Mouse (Mus musculus): ENCODE measurements around the gene Ncbp3. TPM values are rescaled to one million over a fixed set of nuclear protein-coding genes. Genes with fewer than 3 reads are reported as not detected.

Gene Ncbp3
- total RNA-seq, 2 experiments from 2014 or later: 3.3 to 3.9 TPM

DNA sequence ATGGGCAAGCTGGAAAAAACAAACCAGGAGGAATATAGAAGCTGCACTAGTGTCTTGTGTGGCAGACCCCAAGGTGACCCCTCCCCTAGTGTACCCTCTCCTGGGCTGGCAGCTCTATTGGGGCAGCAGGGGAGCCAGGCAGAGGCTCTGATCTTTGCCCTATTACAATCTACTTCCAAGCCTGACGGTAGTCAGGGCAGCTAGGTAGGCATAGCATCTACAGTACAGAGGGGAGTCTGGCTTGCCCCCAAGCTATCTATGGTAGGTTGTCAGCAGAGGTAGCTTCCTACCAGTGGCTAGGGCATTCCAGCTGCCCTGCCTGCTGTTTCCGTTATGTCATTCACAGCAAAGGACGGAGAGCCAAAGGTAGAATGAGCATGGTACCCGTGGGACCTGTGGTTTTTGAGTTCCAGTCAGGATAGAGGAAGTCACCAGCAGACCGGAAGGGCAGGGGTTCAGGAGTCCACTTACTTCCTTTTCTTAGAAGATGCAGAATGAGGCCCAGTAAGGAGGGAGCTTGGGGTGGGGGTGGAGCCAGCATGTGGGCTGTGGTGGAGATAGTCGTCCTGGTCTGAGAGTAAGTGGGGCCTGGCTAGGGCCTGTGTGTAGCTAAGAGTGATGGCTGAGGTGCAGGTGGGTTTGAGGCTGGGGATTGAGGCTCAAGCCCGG lies 23.2 kb upstream of the Ncbp3 start:
- DNase-seq: no peak
- intact Hi-C loops (cut with DNase I; ENCODE audit: low total_unique reads): no loop called here

DNA sequence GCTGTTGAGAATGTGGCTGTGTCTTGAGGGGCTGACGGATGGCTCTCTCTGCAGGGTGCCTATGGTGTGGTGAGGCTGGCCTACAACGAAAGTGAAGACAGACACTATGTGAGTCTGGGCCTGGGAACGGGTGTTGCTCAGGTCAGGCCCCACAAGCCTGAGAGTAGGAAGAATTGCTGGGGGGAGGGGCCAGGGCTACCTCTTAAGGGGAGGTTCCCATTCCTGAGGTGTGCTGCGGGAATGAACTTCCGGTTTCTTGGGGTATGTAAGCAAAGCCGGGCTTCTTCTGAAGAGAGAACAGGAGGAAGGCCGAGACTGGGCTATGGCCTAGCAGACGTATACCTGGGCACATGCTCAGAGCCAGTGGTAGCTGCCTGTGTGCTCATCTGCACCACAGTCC lies 20.6 kb upstream of the Ncbp3 start:
- intact Hi-C loops (cut with DNase I; ENCODE audit: low total_unique reads): no loop called here
- DNase-seq: no peak

DNA sequence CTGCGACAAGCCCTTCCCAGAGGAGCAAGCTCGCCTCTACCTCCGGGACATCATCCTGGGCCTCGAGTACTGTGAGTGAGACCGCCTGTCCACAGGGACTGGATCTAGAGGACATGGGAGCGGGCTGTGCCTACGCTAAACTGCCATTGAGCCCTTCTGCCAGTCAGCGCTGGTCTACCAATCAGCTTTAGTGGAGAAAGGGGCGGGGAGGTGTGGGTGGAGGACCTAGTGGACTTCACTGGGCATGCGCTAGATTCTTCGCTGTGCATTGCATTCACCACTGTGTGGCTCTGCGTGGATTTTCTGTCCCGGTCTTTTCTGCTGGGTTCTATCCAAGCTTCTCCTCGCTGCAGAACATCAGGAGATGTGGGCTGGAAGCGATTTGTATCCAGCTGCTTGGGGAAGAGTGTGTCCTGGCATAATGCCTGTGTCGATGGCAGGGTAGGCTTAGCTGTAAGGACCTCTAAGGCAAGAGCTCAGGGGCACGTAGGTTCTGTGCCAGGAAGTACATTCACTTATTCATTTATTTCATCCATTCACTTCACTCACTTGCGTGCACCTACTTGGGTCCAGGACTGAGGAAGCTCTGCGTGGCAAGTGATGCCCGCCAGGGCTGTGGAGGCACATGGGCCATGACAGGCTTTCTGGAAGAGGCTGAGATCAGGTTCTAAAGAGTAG lies 16.6 kb upstream of the Ncbp3 start:
- DNase-seq: peak; percentile 83
- intact Hi-C loops (cut with DNase I; ENCODE audit: low total_unique reads): no loop called here

DNA sequence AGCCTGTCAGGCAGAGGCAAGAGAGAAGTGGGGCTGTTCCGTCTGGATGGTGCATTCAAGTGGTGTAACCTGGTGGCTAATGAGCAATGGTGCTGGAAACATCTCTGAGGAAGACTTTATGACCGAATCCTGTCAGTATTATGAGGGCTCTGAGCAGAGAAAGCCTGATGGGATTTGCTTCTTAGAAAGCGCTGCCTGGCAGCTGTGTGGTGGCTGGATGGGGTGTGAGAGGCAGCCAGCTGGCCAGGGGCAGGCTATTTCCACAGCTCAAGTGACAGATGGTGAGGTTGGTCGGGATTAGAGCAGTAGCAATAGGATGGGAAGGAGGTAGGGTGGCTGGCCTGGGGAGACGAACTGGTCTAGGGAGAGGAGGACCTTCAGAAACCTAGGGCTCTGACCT lies 16.0 kb upstream of the Ncbp3 start:
- intact Hi-C loops (cut with DNase I; ENCODE audit: low total_unique reads): no loop called here
- DNase-seq: peak; percentile 53

DNA sequence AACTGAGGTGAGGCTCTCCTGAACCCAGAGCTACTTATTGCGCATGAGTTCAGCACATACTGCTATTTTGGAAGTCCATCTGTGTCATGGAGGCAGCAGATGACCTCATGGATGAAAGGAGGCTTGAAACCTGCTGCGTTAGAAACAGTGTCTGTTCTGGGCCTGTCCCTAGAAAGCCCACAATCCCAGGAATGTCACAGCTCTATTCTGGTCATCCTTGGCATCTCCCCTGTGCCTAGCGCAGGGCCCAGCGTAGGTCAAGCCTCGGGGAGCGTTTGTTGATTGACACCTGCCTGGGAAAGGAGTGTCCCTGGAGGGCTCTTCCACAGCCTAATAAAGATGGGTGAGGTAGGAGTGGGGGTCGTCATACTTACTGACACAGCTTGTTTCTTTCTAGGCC lies 11.5 kb upstream of the Ncbp3 start:
- intact Hi-C loops (cut with DNase I; ENCODE audit: low total_unique reads): no loop called here

DNA sequence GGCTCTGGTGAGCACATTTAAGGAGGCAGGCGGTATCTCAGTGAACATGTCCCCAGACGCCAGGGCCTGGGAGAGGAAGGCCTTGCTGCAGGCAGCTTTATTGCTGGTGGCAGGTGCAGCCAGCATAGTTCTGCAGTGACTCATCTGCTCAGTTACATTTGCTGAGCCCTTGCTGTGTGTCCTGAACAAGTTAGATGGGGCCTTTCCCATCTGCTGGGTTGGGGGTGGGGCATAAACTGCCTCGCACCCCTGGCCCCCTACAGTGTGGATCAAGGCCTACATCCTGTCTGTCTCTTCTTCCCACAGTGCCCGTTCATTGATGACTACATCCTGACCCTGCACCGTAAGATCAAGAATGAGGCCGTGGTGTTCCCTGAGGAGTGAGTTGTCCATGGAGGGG lies 10.7 kb upstream of the Ncbp3 start:
- intact Hi-C loops (cut with DNase I; ENCODE audit: low total_unique reads): no loop called here
- no peak for DNase-seq

More for the DNA sequence above, 11.5 kb upstream of the Ncbp3 start:
- no peak for DNase-seq

DNA sequence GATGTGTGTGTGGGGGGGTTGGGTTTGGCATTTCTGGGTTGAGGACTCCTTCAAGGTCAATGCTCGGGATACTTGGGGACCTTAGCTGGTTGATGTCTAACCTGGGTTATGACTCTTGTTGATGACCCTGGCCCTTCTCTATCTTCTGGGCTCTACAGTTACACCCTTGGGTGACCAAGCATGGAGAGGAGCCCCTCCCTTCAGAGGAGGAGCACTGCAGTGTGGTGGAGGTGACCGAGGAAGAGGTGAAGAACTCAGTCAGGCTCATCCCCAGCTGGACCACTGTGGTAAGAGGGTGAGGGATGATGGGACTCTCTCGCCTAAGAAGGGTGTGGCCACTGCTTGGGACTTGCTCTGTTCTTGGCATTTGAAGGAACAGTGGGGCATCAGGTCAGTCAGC lies 9.9 kb upstream of the Ncbp3 start:
- intact Hi-C loops (cut with DNase I; ENCODE audit: low total_unique reads): loop anchor here (2.0 kb wide), 1 partner anchor 31 kb away; no protein-coding TSS in a partner anchor

DNA sequence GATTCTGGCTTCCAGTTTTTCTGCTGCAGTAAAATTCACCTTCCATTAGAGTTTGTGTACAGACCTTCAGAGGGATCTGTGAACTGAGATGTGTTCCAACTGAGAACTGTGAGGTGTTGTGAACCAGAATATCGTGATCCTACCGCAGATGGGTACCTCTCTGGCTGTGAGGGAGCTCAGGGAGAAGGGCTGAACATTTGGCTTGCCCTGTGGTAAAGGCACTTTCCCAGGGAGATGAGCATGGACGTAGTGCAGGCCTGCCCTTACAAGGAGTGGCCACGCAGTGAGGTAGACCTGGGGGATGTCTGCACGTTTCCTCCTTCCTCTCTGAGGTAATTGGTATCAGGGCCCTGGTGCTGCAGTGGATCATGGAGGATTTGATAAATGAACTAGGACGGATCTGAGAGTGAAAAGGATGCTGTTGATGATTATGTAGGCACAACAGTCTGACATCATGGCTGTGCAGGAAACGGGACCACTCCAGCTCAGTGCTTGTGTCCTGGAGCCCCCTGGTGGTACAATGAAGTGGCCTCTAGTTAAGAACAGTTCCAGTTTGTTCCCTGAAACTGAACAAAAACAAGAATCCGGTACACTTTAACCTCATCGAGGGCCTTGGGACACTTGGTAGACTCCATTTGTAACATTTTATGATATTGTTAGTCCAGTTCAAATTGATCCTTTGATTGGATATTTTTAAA lies 8.3 kb upstream of the Ncbp3 start:
- intact Hi-C loops (cut with DNase I; ENCODE audit: low total_unique reads): loop anchor here (2.0 kb wide), 1 partner anchor 32 kb away; no protein-coding TSS in a partner anchor
- peak; percentile 68 for DNase-seq

More for the DNA sequence above, 9.9 kb upstream of the Ncbp3 start:
- DNase-seq: no peak

DNA sequence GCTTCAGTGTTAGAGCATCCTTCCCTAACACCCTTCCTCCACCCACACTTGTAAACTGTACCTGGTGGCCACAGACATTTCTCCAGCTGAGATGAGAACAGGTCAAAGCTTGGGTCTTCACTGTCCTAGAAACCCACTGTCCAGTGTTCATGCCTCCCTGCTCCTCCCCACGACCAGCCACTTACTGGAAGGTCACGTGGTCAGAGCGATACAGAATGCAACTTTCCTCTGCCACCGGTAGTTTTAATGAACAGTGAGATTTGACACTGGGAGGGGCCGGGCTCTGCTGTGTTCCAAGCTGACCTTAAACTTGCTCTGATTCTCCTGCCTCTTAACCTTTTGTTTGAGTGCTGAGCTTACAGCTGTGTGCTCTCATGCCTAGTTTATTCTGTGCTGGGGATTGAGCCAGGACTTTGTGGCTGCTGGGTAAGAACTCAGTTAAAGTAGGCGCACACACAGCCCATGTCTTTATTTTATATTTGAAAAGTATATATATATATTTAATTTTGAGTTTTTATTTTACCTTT lies 3.3 kb upstream of the Ncbp3 start:
- intact Hi-C loops (cut with DNase I; ENCODE audit: low total_unique reads): no loop called here
- DNase-seq: no peak

DNA sequence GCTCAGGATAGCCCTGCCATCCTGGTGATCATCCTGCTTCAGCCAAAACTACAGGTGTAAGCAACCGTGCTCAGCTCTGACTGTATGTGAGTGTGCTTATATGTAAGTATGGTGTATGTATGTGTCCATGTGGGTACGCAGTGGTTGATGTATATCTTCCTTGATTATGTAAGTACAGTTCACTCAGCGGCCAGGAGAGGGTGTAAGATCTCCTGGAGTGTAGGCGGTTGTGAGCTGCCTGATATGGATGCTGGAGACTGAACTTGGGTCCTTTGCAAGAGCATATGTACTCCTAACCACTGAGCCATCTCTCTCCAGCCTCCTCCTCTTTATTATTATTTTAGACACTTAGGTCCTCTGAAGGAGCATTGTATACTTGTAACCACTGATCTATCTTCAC lies 2.8 kb upstream of the Ncbp3 start:
- intact Hi-C loops (cut with DNase I; ENCODE audit: low total_unique reads): no loop called here

DNA sequence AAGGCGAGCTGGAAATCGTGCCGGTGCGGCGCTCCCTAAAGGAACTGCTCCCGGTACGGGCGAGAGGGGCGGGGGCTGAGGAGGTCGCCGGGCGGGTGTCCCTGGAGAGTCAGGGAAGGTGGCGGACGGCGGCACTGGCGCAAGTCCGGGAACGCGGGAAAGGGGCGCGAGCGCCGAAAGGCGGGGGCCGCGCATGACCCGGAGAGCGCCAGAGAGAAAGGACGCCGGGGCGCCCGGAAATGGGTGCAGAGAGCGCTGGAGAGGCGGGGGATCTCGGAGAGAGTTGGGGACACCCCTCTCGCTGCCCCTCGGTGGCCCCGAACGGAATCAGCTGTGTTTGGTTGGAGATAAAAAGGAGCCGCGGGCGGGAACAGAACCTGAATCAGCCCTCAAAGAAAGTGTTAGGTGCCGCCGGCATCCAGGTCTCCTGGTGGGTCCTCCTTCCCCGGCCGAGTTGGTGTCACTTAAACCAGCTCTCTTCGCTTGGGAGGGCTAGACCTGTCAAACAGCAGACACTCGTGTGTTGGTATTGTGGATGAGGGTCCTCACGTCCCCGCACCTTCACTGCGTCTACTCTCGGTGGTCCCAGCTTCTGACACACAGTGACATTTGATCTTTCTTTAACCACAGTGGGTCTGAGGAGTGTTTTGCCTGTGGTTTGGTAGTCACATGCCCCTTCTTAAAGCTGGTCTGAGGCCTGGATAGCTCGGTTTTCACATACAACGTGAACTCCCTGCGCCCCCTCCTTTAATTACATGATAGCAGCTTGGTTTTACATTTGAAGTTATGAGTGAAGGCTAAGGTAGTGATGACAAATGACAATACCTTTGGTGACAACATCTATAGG lies 670 bp downstream of the Ncbp3 start:
- intact Hi-C loops (cut with DNase I; ENCODE audit: low total_unique reads): no loop called here
- no peak for DNase-seq

More for the DNA sequence above, 2.8 kb upstream of the Ncbp3 start:
- no peak for DNase-seq

DNA sequence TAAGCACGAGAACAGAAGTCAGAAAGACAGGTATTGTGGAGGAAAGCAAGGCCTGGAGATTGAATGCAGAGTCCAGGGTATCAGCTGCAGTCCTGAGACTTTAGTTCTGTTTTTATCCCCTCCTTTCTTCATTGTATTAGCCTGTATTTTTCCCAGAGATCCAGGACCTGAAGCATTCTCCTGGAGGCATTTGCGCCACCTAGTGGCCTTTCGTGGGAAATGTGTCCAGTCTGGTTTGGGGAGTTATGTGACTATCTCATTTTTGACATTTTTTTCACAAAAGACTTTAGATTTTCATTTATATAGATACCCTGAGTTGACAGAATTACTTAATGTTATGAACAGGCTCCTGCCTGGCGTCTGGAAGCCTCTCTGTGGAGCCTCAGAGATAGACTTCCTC lies 1.8 kb downstream of the Ncbp3 start:
- DNase-seq: peak; percentile 70
- intact Hi-C loops (cut with DNase I; ENCODE audit: low total_unique reads): no loop called here

DNA sequence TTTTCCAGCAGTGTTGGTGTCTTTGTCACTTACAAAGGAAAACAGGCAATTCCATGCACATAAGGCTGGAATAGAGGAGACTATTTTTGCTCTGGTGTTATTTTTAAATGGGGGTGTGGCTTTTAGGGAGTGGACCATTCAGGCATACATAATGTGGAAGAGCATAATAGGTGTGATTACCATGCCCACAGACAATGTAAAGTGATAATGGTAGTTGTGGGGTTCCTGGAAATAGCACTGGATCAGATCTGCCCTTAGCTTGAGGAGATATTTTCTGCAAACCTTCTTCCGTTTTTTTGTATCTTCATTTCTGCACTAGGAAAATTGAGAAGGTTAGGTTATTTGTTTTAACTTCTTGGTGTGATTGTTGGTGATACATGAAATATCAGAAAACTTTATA lies 5.2 kb downstream of the Ncbp3 start:
- intact Hi-C loops (cut with DNase I; ENCODE audit: low total_unique reads): no loop called here
- no peak for DNase-seq

DNA sequence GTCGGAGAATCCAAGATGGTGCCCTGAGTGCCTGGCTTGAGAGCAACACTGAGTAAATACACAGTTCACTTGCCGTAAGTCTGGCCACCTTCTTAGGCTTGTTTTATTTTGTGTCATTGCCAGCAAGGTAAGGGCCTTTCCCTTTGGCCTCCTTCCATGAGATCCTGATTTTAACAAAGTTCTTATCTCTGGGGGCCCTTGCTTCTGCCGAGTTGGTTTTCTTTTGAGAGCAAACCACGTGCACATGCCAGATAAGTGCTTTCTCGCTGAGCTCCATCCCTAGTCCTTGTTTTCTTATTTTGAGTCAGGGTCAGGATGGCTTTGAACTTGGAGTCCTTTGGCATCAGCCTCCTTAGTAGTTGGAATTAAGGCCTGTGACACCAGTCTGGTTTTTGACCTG lies 10.1 kb downstream of the Ncbp3 start:
- DNase-seq: no peak
- intact Hi-C loops (cut with DNase I; ENCODE audit: low total_unique reads): no loop called here

DNA sequence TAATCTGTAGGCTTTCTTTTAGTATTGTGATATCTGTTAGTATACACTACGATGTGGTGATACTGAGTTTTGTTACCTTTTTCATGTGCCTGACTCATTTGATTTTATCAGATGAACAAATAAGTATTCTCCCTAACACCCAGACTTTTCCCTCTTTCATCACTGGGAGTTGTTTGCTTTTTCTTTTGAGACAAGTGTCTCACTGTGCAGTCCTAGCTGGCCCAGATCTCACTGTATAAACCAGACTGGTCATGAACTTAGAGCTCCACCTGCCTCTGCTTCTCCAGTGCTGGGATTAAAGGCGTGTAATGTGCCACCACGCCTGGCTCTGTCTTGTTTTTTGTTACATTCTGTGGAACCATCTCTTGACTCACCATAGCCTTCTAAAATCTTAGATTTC lies 12.0 kb downstream of the Ncbp3 start:
- intact Hi-C loops (cut with DNase I; ENCODE audit: low total_unique reads): no loop called here

DNA sequence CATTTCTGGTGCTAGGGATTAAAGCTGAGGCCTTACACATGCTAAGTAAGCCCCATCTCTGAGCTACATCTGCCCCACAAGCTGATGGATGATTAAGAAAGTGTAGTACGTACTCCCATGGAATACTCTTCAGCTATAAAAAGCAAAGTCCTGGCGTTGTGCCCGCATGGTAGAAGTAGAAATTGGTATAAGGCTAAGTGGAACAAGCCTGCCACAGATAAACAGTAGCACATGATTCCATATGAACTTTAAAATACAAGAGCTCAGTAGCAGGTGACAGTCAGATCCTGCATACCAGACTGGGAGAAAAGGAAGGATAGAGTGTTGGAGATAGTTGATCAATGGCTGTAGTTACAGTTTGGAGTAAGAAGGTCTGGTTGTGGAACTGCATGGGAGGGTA lies 13.8 kb downstream of the Ncbp3 start:
- DNase-seq: no peak

More for the DNA sequence above, 12.0 kb downstream of the Ncbp3 start:
- DNase-seq: no peak

DNA sequence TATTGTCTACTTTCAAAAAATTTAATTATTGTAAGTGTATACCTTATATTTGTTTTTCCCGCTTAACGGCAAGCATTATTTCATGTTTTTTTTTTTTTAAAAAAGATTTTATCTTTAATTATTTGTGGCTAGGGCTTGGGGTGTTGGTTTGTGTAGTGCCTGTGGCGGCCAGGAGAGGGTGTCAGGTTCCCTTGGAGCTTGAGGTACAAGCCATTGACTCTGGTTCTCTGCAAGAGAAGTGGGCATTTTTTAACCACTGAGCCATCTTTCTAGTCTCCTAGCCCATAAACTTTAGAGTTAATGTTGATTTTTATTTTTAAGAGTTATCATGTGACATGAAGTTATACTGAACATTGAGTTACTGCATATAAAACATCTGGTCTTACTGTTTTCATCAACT lies 24.3 kb downstream of the Ncbp3 start:
- DNase-seq: no peak
- intact Hi-C loops (cut with DNase I; ENCODE audit: low total_unique reads): no loop called here

More for the DNA sequence above, 13.8 kb downstream of the Ncbp3 start:
- intact Hi-C loops (cut with DNase I; ENCODE audit: low total_unique reads): no loop called here

DNA sequence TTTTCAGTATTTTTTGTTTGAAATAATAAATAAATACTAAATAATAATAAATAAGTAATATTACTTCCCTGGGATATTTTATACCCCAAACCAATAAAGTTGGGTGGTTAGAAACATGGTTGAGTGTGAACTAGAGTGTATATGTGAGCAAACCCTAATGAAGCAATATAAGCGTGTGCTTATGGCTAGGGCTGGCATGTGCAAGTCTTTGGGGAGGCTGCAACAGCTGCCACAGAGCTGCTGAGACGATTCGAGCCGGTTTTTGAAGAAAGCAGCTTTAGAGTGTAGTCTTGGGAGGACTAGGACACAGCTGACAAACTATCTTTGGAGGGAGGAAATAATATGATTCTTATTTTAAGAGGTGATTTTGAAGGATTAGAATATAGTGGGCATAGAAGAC lies 28.7 kb downstream of the Ncbp3 start:
- no peak for DNase-seq
- intact Hi-C loops (cut with DNase I; ENCODE audit: low total_unique reads): no loop called here

DNA sequence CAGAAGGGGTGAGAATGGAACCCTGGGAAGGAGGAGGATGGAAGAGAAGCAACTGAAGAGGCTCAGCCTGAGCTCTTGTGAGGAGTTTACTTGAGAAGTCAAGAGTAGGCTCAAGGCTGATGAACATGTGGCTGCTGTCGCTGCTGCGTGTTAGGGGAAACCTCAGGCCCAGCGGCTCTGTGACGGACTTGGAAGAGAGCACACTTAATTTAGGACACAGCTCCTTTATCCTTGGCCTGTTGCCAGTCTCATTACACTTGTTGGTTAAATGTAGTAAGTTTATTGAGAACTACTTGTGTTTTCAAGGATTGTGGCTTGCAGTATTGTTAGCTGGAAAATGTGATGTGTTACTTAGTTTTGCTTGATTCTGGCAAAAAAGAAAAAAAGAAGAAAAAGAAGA lies 29.1 kb downstream of the Ncbp3 start:
- DNase-seq: no peak
- intact Hi-C loops (cut with DNase I; ENCODE audit: low total_unique reads): no loop called here
